Mouse (Mus musculus) midbrain, embryonic 14.5 days (tissue): ENCODE measurements around the gene Unc93a2. TPM values are rescaled to one million over a fixed set of nuclear protein-coding genes. Genes with fewer than 3 reads are reported as not detected.
"Not testable (repeated sequence)": the region's sequence is repeated elsewhere in the genome, so short reads cannot be mapped to it uniquely, and the experiment has no call there.

ENCODE experiments used
- ATAC-seq: fragments of 200-750 bp; cut with Nextera tagmentation; 2 replicates; pipeline ENCODE4 v1.8.0; 2017; ENCODE audit warnings: moderate number of reproducible peaks, moderate library complexity; ENCODE audit not compliant: low FRiP score, low TSS enrichment
- DNase-seq: peaks from one replicate; pipeline ENCODE4 v3.0.0-alpha.2; 2015
- H3K27ac ChIP-seq: fragments of 300-500 bp; sonication (generic); replicated peaks from 2 replicates; pipeline ENCODE4 v1.5.1; 2014; ENCODE audit warnings: mild to moderate bottlenecking, low read depth, low read length, moderate library complexity
- H3K27me3 ChIP-seq: fragments of 300-500 bp; sonication (generic); 2 replicates; pipeline ENCODE4 v1.6.1; 2014; ENCODE audit warnings: low read length, control low read depth, mixed read lengths; ENCODE audit not compliant: control insufficient read depth, insufficient read depth
- H3K36me3 ChIP-seq: fragments of 300-500 bp; sonication (generic); 2 replicates; pipeline ENCODE4 v1.6.1; 2014; ENCODE audit warnings: low read length, control low read depth; ENCODE audit not compliant: control insufficient read depth, insufficient read depth
- H3K4me1 ChIP-seq: fragments of 300-500 bp; sonication (generic); 2 replicates; pipeline ENCODE4 v1.6.1; 2014; ENCODE audit warnings: mild to moderate bottlenecking, antibody characterized with exemption, low read length, control low read depth; ENCODE audit not compliant: control insufficient read depth, insufficient read depth
- H3K4me2 ChIP-seq: fragments of 300-500 bp; sonication (generic); 2 replicates; pipeline ENCODE4 v1.6.1; 2014; ENCODE audit warnings: mild to moderate bottlenecking, low read length, moderate library complexity
- H3K4me3 ChIP-seq: fragments of 300-500 bp; sonication (generic); replicated peaks from 2 replicates; pipeline ENCODE4 v1.5.1; 2014; ENCODE audit warnings: low read depth, low read length
- H3K9ac ChIP-seq: fragments of 300-500 bp; sonication (generic); replicated peaks from 2 replicates; pipeline ENCODE4 v1.6.1; 2014; ENCODE audit warnings: mild to moderate bottlenecking, low read length, moderate library complexity
- H3K9me3 ChIP-seq: fragments of 300-500 bp; sonication (generic); 2 replicates; pipeline ENCODE4 v1.6.1; 2016; ENCODE audit warnings: low read length, control low read depth, mixed read lengths; ENCODE audit not compliant: control insufficient read depth
- WGBS: fragments of 180-500 bp; shearing (Covaris S2); extraction: QIAGEN DNeasy Blood & Tissue Kit; methylation state at CpG from one replicate; pipeline ENCODE4 v1.1.7; 2014; 5-methylcytosine and 5-hydroxymethylcytosine counted together
- polyA plus RNA-seq: library from polyadenylated mRNA; unstranded; fragments of >200 nt; fragmentation: Nextera tagmentation; extraction: Ambion mirVana; gene quantifications from 2 replicates; pipeline ENCODE4 v1.2.1, GENCODE M21; 2014

Unc93a2 gene
- polyA plus RNA-seq: not detected in 2 replicates

DNA sequence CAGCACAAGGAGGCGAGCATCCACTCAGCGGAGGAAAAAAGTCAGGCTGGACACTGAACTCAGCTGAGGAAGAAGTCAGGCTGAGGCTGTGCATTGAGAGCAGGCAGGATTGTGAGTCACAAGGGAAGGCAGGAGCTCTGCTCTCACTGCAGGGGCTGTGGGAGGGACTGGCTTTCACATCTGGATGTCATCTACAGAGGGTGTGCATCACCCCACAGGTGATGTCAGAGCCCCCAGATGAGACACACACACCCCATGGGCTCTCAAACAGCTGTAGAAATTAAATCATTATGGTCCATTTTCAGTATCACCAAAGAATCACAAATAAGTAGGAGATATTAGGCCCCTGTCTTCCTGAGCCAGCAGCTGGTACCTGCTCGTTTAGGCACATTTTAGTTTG lies at the start of gene Unc93a2:
Gene Unc93a2, minus strand, starts transcription at position 101 of the 400 bp plus-strand sequence.
- H3K27ac ChIP-seq, H3K36me3 ChIP-seq, H3K4me2 ChIP-seq, ATAC-seq, H3K4me1 ChIP-seq, H3K9ac ChIP-seq, H3K4me3 ChIP-seq, H3K9me3 ChIP-seq, DNase-seq, H3K27me3 ChIP-seq: not testable (repeated sequence)
- 83% methylated on average over 3 of the region's 3 CpGs for WGBS

DNA sequence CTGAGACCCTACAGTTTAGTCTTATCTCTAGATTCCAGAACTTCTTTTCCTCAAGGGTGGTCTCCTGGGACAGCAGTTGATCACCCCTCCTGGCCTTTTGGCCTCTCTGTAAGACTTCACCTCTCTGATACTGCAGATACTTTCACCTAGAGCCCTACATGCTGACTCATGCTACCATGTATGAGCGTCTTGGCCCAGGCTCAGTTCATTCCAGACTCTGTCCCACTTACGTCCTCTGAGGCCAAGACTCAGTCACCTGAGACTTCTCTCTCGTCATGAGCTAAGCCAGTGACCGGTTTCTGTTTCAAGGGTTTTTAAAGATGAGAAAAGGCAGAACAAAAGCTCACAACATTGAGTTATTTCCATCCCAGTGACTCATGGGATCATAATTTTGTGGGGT lies 48.9 kb upstream of the Unc93a2 start:
- DNase-seq, H3K27ac ChIP-seq, H3K4me1 ChIP-seq, H3K9me3 ChIP-seq, ATAC-seq, H3K4me3 ChIP-seq, H3K27me3 ChIP-seq, H3K4me2 ChIP-seq, H3K36me3 ChIP-seq, H3K9ac ChIP-seq: not testable (repeated sequence)
- 83% methylated on average over 4 of the region's 4 CpGs for WGBS

DNA sequence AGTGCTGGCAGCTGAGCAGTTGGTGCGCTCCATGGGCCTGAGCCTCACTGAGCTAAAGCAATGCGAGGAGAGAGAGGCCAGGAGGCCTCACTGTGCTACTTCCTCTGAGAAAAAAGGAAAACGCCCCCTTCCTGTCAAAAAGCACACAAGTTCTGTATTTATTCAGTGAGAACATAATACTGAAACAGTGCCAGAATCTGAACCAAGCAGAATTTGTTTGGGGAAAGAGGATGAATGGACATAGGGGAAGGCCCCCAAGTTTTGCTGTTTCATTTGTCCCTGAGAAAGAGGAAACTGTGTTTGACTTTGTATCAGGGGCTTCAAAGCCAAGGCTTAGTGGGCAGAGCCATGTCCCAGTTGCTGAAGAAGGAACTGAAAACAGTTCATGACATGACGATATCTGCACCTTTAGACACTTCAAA lies 45.0 kb upstream of the Unc93a2 start:
- H3K27me3 ChIP-seq, H3K36me3 ChIP-seq, H3K9ac ChIP-seq, ATAC-seq, H3K9me3 ChIP-seq, H3K4me3 ChIP-seq, H3K27ac ChIP-seq, H3K4me1 ChIP-seq, DNase-seq, H3K4me2 ChIP-seq: not testable (repeated sequence)
- 80% methylated on average over 4 of the region's 4 CpGs for WGBS

DNA sequence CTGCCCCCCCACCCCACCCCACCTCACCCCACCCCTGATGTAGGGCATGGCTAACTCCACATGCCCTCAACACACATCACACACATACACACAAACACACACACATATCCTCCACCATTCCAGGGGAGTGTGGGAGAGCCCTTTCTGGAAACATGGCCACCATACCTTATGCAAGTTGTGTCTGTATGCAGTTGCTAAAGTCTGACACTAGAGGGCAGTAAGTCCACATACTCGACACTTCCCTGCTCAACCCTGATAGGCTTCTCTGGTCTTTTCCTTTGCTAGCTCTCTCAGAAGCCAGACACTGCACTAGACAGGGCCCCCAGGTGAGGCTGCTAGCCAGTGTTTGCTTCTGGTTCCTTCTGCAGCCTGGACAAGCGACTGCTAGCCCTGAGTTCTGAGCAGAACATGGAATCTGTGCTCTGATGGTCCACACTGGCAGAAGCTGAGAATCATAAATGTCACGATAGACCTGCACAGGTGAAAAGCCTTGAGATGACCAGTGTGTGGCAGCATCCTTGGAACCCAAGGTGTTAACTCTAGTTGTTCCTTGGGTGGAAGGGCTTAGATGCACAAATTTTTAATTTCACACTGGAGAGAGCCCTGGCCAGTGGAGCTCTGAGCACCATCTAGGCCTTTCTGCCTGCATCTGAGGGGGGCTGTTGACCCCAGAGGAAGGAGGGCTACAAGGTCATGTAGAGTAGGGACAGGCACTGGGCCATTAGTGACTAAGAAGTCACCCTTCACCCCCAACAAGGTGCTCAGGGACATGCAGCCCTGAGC lies 35.1 kb upstream of the Unc93a2 start:
- H3K9me3 ChIP-seq, H3K27ac ChIP-seq, H3K9ac ChIP-seq, H3K27me3 ChIP-seq, H3K4me1 ChIP-seq, H3K4me3 ChIP-seq, H3K4me2 ChIP-seq, H3K36me3 ChIP-seq: not testable (repeated sequence)
- 9% methylated on average over 2 of the region's 3 CpGs for WGBS
- DNase-seq (peak; percentile 37), ATAC-seq (peak; percentile 76)

DNA sequence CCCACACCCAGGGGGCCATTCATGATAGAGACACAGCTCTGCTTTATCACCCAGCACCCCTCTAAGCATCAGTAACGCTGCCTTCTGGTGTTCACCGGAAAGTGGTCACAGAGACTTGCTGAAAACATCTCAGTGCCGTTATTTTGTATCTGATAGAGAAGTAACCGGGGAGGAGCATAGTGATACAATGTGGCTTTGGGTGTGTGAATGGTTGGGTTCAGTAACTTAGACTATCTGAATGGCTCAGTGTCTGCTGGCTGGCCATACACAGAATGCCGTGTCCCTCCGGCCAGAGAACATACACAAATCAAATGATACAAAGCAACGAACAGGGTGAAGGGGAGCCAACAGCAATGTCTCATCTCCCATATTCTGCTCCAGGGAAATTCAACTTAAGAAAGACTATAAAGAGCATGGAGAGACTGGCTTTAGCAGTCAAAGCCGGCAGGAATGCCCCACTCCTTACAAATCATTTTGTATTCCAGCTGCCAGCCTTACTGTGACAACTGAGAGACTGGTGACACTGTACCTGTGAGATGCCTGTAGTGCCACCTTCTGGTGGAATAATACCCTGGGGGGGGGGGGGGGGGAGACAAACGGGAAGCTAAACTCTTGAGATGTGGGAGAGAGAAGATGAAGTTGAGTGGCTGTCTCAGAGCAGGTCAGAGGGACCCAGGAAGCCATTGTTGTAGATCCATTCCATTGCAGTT lies 29.5 kb upstream of the Unc93a2 start:
- H3K27me3 ChIP-seq, DNase-seq, H3K27ac ChIP-seq, ATAC-seq, H3K4me2 ChIP-seq, H3K9me3 ChIP-seq, H3K36me3 ChIP-seq, H3K4me3 ChIP-seq, H3K9ac ChIP-seq, H3K4me1 ChIP-seq: not testable (repeated sequence)
- WGBS: 91% methylated on average over 7 of the region's 9 CpGs

DNA sequence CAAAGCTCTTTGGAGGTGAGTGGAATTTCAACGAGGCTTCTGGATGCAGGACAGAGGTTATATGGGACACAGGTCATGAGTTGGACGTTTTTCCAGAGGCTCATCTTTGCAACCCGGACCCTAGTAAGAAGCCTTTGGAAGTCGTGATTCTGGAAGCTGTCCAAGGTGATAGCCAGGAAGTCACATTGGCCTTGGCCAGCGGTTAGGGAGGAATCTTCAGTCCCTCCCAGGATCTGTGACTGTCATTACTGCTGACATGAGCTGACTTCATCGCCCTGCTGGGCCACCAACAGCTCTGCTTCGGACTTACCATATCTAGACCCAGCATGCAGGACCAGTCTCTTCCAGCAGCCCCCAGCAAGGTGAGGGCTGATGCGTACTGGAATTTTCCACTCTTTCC lies 28.1 kb upstream of the Unc93a2 start:
- H3K36me3 ChIP-seq, H3K4me2 ChIP-seq, H3K27me3 ChIP-seq, H3K27ac ChIP-seq, H3K9me3 ChIP-seq, H3K9ac ChIP-seq, H3K4me1 ChIP-seq, ATAC-seq, H3K4me3 ChIP-seq, DNase-seq: not testable (repeated sequence)
- WGBS: 85% methylated on average over 8 of the region's 8 CpGs

DNA sequence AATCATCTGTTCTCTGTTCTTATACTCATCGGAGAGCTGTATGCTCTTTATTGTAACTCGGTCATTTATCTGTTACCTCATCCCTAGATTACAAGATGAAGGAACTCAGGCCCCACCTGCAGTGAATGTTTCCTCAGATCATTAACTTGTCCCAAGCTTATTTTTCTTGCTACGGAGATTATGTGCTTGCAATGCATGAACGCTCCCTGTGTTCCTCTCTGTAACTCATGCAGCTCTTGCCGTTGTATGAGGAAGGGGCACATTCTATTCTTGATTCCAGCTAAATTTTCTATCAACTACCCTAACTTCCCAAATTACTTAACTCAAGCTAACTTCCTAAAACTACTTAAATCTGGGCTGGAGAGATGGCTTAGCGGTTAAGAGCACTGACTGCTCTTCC lies 14.5 kb upstream of the Unc93a2 start:
- not testable (repeated sequence) for ATAC-seq
- 72% methylated on average over 6 of the region's 6 CpGs for WGBS

DNA sequence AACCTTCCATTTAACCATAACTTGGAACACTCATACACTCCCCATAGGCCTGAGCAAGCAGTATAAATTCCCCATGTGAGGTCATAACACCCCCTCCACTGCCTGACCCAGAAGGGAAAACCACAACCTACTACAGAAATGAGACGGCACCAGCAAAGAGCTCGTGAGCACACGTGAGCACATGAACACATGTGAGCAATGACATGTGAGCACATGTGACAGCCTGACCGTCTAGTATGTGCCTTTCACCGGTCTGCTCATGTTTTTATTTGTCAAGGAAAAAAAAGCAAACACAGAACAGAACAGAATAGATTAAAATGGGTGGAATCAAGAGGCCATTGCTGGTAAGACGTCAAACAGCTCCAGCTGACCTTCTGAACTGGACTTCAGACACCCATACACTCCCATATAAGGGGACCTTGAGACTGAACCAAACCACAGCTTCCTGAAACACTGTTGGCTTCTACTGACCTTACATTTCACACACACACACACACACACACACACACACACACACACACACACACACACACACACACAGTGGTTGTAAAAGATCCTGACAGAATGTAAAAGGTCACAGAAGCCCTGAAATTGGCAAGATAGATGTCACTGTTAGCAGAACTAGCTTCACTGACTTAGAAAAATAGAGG lies 13.1 kb upstream of the Unc93a2 start:
- WGBS: 92% methylated on average over 6 of the region's 6 CpGs

More for the DNA sequence above, 14.5 kb upstream of the Unc93a2 start:
- not testable (repeated sequence) for H3K4me2 ChIP-seq, H3K4me3 ChIP-seq, H3K9me3 ChIP-seq, H3K27ac ChIP-seq, H3K4me1 ChIP-seq, H3K27me3 ChIP-seq, DNase-seq, H3K36me3 ChIP-seq, H3K9ac ChIP-seq

More for the DNA sequence above, 13.1 kb upstream of the Unc93a2 start:
- ATAC-seq, H3K9ac ChIP-seq, H3K27me3 ChIP-seq, H3K9me3 ChIP-seq, H3K4me1 ChIP-seq, H3K4me3 ChIP-seq, H3K36me3 ChIP-seq, H3K4me2 ChIP-seq, H3K27ac ChIP-seq, DNase-seq: not testable (repeated sequence)
